Mouse (Mus musculus): ENCODE measurements around the gene Sgsm2.

GRCm38 (mm10) chr11:74821463-74821862, 75.4 kb downstream of the Sgsm2 start:
- no peak for TF ChIP-seq POLR2A (IDR thresholded peaks at IDR 0.05; ENCODE audit: borderline replicate concordance, low read depth, low read length)
- TF ChIP-seq CTCF (IDR thresholded peaks at IDR 0.05; ENCODE audit: low read depth, low read length) = no peak
